Mouse (Mus musculus) heart, embryonic 12.5 days (tissue): Measurements from ENCODE around the gene B230217C12Rik. TPM values are rescaled to one million over a fixed set of nuclear protein-coding genes. Genes with fewer than 3 reads are reported as not detected.
A peak's percentile ranks its signal among the peaks of the same experiment; 100 is the strongest.

ENCODE experiments used
- ATAC-seq: fragments of 200-750 bp; cut with Nextera tagmentation; 2 replicates; pipeline ENCODE4 v1.8.0; 2017; ENCODE audit warnings: moderate TSS enrichment, moderate library complexity; ENCODE audit not compliant: insufficient number of reproducible peaks, low FRiP score
- H3K27ac ChIP-seq: fragments of 300-500 bp; sonication (generic); 2 replicates; pipeline ENCODE4 v1.5.1; 2016; ENCODE audit warnings: mild to moderate bottlenecking, moderate library complexity; ENCODE audit not compliant: poor library complexity, severe bottlenecking
- H3K27me3 ChIP-seq: fragments of 300-500 bp; sonication (generic); replicated peaks from 2 replicates; pipeline ENCODE4 v1.6.1; 2016; ENCODE audit warnings: mild to moderate bottlenecking, moderate library complexity
- H3K36me3 ChIP-seq: fragments of 300-500 bp; sonication (generic); 2 replicates; pipeline ENCODE4 v1.6.1; 2016; ENCODE audit warnings: mild to moderate bottlenecking, moderate library complexity
- H3K4me1 ChIP-seq: fragments of 300-500 bp; sonication (generic); replicated peaks from 2 replicates; pipeline ENCODE4 v1.6.1; 2016; ENCODE audit warnings: mild to moderate bottlenecking
- H3K4me2 ChIP-seq: fragments of 300-500 bp; sonication (generic); 2 replicates; pipeline ENCODE4 v1.6.1; 2016; ENCODE audit warnings: mild to moderate bottlenecking, moderate library complexity
- H3K4me3 ChIP-seq: fragments of 300-500 bp; sonication (generic); 2 replicates; pipeline ENCODE4 v1.5.1; 2016; ENCODE audit warnings: mild to moderate bottlenecking
- H3K9ac ChIP-seq: fragments of 300-500 bp; sonication (generic); 2 replicates; pipeline ENCODE4 v1.6.1; 2016; ENCODE audit warnings: mild to moderate bottlenecking, moderate library complexity
- H3K9me3 ChIP-seq: fragments of 300-500 bp; sonication (generic); replicated peaks from 2 replicates; pipeline ENCODE4 v1.6.1; 2016; ENCODE audit warnings: mild to moderate bottlenecking, moderate library complexity
- WGBS: fragments of 180-500 bp; shearing (Covaris S2); methylation state at CpG from one replicate; pipeline ENCODE4 v1.1.7; 2016; 5-methylcytosine and 5-hydroxymethylcytosine counted together
- polyA plus RNA-seq: library from polyadenylated mRNA; unstranded; fragments of >200 nt; fragmentation: Nextera tagmentation; extraction: Ambion mirVana; gene quantifications from 2 replicates; pipeline ENCODE4 v1.2.1, GENCODE M21; 2016

The B230217C12Rik gene
- polyA plus RNA-seq, 1 experiment from 2014 or later = 6.9 TPM

DNA sequence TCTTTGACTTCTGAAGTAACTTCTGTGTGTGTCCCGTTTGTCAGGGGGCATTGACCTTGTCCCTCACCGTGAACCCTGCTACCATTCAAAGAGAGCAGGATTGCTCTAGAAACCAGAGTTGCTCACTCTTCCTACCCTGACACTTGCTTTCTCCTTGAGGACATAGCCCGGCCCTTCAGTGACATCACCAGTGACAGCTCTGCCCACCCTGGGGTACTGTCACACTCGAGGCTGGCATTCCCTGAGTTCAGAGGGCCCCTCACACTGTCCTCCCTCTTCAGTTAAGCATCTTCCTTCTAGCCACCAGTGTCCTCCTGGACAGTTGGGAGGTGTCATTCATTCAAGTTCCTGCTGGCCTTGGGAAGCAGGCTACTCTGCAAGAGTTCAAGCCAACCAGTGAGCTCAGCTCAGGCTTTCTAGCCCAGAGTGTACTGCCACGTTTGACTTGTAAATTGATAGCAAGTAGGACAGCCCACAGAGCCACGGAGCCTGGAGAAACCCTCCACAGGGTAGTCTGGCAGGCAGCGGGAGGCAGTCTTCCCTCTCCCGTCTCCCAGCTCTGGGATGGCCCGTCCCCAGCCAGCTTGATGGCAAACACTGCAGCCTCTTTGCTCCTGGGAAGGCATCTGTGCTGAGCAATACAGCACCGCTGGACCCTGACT is 1.7 kb upstream of the B230217C12Rik start:
- Histone ChIP-seq H3K4me2 (no peak overlapping the region), H3K9me3 (no peaks in the 10 kb centered on the region), H3K27ac (no peak overlapping the region), H3K9ac (0 out of 2 replicates have a peak overlapping the region, but pooled peaks have one; percentile 28), H3K27me3 (no peaks in the 10 kb centered on the region), H3K36me3 (peaks cover 40% of the 10 kb centered on the region), H3K4me1 (peaks cover 21% of the 10 kb centered on the region; the same call in 1 of the 2 replicates), H3K4me3 (no peak overlapping the region)
- 35% methylated on average over 10 of the region's 10 CpGs for WGBS
- no peak for ATAC-seq

GRCm38 (mm10) chr11:97839441-97840134 is 992 bp upstream of the B230217C12Rik start:
- WGBS = 48% methylated on average over 11 of the region's 11 CpGs
- Histone ChIP-seq H3K36me3 (peaks cover 33% of the 10 kb centered on the region), H3K4me1 (peaks cover 17% of the 10 kb centered on the region; the same call in 1 of the 2 replicates), H3K9ac (0 out of 2 replicates have a peak overlapping the region, but pooled peaks have one; percentile 28), H3K4me3 (no peak overlapping the region), H3K27ac (no peak overlapping the region), H3K9me3 (no peaks in the 10 kb centered on the region), H3K27me3 (no peaks in the 10 kb centered on the region), H3K4me2 (no peak overlapping the region)
- no peak for ATAC-seq

DNA sequence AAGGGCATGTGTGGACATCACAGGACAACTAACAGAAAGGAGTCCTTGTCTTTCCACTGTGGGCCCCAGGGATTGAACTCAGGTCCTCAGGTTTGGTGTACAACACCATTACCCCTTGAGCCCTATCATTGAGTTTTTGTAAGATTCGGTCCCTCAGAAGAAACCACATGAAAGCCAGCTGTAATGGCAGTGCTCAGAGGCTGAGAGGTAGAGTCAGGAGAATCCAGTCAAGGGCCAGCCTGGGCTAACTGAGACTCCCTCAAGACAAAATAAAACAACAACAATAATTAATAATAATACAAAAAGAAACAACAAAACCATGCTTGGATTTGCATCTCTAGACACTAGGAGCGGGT is 467 bp upstream of the B230217C12Rik start:
- no peak for ATAC-seq
- Histone ChIP-seq H3K36me3 (peaks cover 28% of the 10 kb centered on the region), H3K4me2 (peak overlapping the region; percentile 77; the same call in 1 of the 2 replicates), H3K27ac (no peak overlapping the region), H3K9ac (no peak overlapping the region), H3K4me3 (0 out of 2 replicates have a peak overlapping the region, but pooled peaks have one; percentile 60), H3K27me3 (no peaks in the 10 kb centered on the region), H3K4me1 (peaks cover 17% of the 10 kb centered on the region; the same call in 1 of the 2 replicates), H3K9me3 (no peaks in the 10 kb centered on the region)
- 65% methylated on average over 2 of the region's 2 CpGs for WGBS

DNA sequence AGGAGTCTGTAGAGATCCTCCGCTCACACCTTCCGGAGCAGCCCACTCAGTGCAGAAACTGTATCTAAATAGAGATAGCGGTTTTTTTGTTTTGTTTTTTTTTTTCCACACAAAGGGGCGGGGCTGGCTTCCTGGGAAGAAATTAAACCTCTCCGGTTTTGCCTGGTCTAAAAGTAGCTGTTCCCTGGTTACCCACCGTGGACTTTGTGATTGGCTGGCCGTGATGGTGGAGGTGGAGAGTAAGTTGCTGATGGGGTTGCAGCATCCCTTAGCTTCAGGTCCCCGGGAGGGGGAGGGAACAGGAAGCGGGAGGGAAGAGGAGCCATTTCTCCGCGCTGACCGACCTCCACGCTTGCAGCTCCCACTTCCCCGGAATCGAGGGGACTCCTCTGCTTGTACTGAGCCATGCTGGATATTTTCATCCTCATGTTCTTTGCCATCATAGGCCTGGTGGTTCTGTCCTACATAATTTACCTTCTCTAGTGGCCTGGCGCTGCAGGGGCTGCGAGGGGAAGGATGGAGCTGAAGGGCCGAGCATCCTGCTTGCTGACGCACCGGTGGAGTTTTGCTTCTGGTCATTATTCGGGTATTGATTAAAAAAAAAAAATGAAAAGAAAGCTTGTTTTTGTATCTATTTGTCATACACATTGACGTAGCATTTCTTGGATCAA is 546 bp downstream of the B230217C12Rik start:
- Histone ChIP-seq H3K4me3 (peak overlapping the region; percentile 60), H3K4me2 (peak overlapping the region; percentile 77), H3K9me3 (no peaks in the 10 kb centered on the region), H3K9ac (peak overlapping the region; percentile 70; the same call in 1 of the 2 replicates), H3K27me3 (no peaks in the 10 kb centered on the region), H3K27ac (peak overlapping the region; percentile 69), H3K36me3 (peaks cover 17% of the 10 kb centered on the region), H3K4me1 (peaks cover 17% of the 10 kb centered on the region; the same call in 1 of the 2 replicates)
- 2% methylated on average over 22 of the region's 22 CpGs for WGBS
- ATAC-seq = peak; percentile 71; the same call in 1 of the 2 replicates

DNA sequence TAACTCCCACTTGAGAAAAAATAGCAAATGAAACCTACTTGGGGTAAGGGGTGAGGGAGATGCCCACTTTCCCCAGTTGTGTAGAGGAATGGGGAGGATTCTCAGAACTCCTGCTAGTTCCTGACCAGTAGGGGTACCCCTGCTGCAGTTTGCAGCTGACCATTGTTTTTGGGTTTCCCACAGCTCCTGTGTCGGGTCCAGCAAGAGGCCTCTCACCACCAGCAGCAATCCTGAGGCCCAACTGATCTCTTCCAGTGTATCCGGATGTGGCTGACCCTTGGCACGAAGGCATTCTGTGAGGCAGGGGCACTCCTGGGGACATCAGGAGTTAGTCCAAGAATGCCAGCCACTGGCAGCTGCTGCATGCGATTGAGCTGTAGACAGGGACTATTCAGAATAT is 1.4 kb downstream of the B230217C12Rik start:
- no peaks in the 10 kb centered on the region for H3K27me3 ChIP-seq
- no peak overlapping the region for H3K4me3 ChIP-seq
- peaks cover 17% of the 10 kb centered on the region; the same call in 1 of the 2 replicates for H3K4me1 ChIP-seq
- H3K4me2 ChIP-seq = no peak overlapping the region
- 63% methylated on average over 4 of the region's 4 CpGs for WGBS
- H3K9ac ChIP-seq = no peak overlapping the region
- H3K27ac ChIP-seq = no peak overlapping the region
- H3K36me3 ChIP-seq = peaks cover 9% of the 10 kb centered on the region
- H3K9me3 ChIP-seq = no peaks in the 10 kb centered on the region
- ATAC-seq = no peak

DNA sequence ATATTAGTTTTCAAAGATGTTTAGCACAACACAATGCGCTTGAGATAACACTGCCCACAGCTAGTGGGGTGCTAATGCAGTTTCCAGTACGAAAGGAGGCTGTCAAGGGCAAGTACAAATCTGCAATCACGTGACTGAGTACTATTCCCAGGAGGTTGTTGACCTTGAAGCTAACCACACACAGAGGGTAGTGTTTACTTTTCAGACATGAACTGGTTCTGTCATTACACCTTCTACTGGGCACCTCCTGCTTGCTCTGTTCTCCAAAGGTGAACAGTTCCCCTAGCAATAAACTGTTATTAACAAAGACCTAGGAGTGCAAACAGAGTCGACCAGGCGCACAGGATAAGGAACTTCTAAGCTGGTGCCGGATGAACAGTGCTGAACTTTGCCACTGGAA is 9.8 kb downstream of the B230217C12Rik start:
- no peak overlapping the region for H3K4me2 ChIP-seq
- no peaks in the 10 kb centered on the region for H3K27me3 ChIP-seq
- WGBS = 57% methylated on average over 6 of the region's 6 CpGs
- no peak overlapping the region for H3K9ac ChIP-seq
- H3K9me3 ChIP-seq = no peaks in the 10 kb centered on the region
- no peak for ATAC-seq
- no peaks in the 10 kb centered on the region for H3K4me1 ChIP-seq
- no peaks in the 10 kb centered on the region for H3K36me3 ChIP-seq
- no peak overlapping the region for H3K4me3 ChIP-seq
- H3K27ac ChIP-seq = peak overlapping the region; percentile 20; the same call in 1 of the 2 replicates

DNA sequence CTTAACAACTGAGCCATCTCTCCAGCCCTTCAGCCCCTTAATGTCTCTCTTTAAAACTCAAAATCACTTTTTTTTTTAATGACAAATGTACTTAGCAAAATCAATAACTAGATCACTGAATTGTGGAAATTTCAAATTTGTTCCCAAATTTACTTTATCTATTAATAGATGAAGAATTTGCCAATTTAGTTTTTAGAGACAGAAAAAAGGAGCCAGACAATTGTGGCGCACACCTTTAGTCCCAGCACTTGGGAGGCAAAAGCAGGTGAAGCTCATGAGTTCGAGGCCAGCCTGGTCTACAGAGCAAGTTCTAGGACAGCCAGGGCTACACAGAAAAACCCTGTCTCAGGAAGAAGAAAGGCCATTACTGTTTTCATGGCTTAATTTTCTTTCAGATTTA is 11.0 kb downstream of the B230217C12Rik start:
- Histone ChIP-seq H3K4me2 (no peak overlapping the region), H3K36me3 (no peaks in the 10 kb centered on the region), H3K27ac (no peak overlapping the region), H3K4me3 (no peak overlapping the region), H3K9me3 (no peaks in the 10 kb centered on the region), H3K4me1 (no peaks in the 10 kb centered on the region), H3K9ac (no peak overlapping the region), H3K27me3 (no peaks in the 10 kb centered on the region)
- 88% methylated on average over 2 of the region's 2 CpGs for WGBS
- ATAC-seq = no peak

DNA sequence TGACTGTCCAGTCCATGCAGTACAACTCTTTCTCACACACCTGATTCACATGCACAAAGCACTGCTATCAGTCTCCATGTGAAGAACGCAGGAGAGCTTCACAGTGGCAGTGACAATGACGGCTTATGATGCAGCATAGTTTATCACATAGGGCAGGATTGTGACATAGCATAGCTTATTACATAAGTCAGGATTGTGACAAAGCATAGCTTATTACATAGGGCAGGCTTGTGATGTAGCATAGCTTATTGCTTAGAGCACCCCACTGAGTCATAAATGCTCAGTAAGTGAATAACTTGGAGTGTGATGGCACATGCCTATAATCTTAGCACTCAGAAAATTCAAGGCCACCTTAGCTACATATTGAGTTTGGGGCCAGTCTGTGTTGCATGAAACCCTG is 14.9 kb downstream of the B230217C12Rik start:
- H3K9me3 ChIP-seq = no peaks in the 10 kb centered on the region
- 81% methylated on average over 2 of the region's 2 CpGs for WGBS
- H3K4me2 ChIP-seq = no peak overlapping the region
- no peak for ATAC-seq
- H3K27ac ChIP-seq = no peak overlapping the region
- no peak overlapping the region for H3K9ac ChIP-seq
- H3K4me1 ChIP-seq = no peaks in the 10 kb centered on the region
- no peaks in the 10 kb centered on the region for H3K36me3 ChIP-seq
- H3K27me3 ChIP-seq = no peaks in the 10 kb centered on the region
- no peak overlapping the region for H3K4me3 ChIP-seq

- Histone ChIP-seq H3K27me3 (no peaks in the 10 kb centered on the region), H3K4me1 (no peaks in the 10 kb centered on the region), H3K9ac (no peak overlapping the region), H3K36me3 (no peaks in the 10 kb centered on the region), H3K4me3 (no peak overlapping the region), H3K9me3 (no peaks in the 10 kb centered on the region), H3K4me2 (no peak overlapping the region), H3K27ac (no peak overlapping the region)
- WGBS = 71% methylated on average over 2 of the region's 2 CpGs
- no peak for ATAC-seq
These were observed 21.6 kb downstream of the B230217C12Rik start for GRCm38 (mm10) chr11:97862148-97862547.

GRCm38 (mm10) chr11:97865421-97865820 is 24.8 kb downstream of the B230217C12Rik start:
- ATAC-seq = no peak
- no peaks in the 10 kb centered on the region for H3K27me3 ChIP-seq
- WGBS = 88% methylated on average over 5 of the region's 5 CpGs

More at GRCm38 (mm10) chr11:97865421-97865820, 24.8 kb downstream of the B230217C12Rik start:
- Histone ChIP-seq H3K9ac (no peak overlapping the region), H3K9me3 (0 out of 2 replicates have a peak, but pooled peaks cover 5% of the 10 kb centered on the region), H3K36me3 (no peaks in the 10 kb centered on the region), H3K27ac (no peak overlapping the region), H3K4me2 (no peak overlapping the region), H3K4me3 (no peak overlapping the region), H3K4me1 (no peaks in the 10 kb centered on the region)
